Mouse (Mus musculus) stomach, embryonic 15.5 days (tissue): ENCODE measurements around the gene Cdh13. TPM values are rescaled to one million over a fixed set of nuclear protein-coding genes. Genes with fewer than 3 reads are reported as not detected.
A peak's percentile ranks its signal among the peaks of the same experiment; 100 is the strongest.

Experiments used
- ATAC-seq: fragments of 200-750 bp; cut with Nextera tagmentation; 2 replicates; pipeline ENCODE4 v1.8.0; 2017; ENCODE audit warnings: low read depth, moderate number of reproducible peaks, moderate TSS enrichment; ENCODE audit not compliant: insufficient read depth, low FRiP score
- H3K27ac ChIP-seq: fragments of 300-500 bp; sonication (generic); 2 replicates; pipeline ENCODE4 v1.5.1; 2015; ENCODE audit warnings: mild to moderate bottlenecking, inconsistent platforms
- H3K27me3 ChIP-seq: fragments of 300-500 bp; sonication (generic); replicated peaks from 2 replicates; pipeline ENCODE4 v1.6.1; 2015; ENCODE audit warnings: inconsistent platforms
- H3K36me3 ChIP-seq: fragments of 300-500 bp; sonication (generic); 2 replicates; pipeline ENCODE4 v1.6.1; 2015; ENCODE audit warnings: inconsistent platforms
- H3K4me1 ChIP-seq: fragments of 300-500 bp; sonication (generic); 2 replicates; pipeline ENCODE4 v1.6.1; 2015; ENCODE audit warnings: inconsistent platforms
- H3K4me2 ChIP-seq: fragments of 300-500 bp; sonication (generic); 2 replicates; pipeline ENCODE4 v1.6.1; 2015; ENCODE audit warnings: mild to moderate bottlenecking, inconsistent platforms
- H3K4me3 ChIP-seq: fragments of 300-500 bp; sonication (generic); replicated peaks from 2 replicates; pipeline ENCODE4 v1.5.1; 2015; ENCODE audit warnings: inconsistent platforms
- H3K9ac ChIP-seq: fragments of 300-500 bp; sonication (generic); 2 replicates; pipeline ENCODE4 v1.6.1; 2015; ENCODE audit warnings: inconsistent platforms
- H3K9me3 ChIP-seq: fragments of 300-500 bp; sonication (generic); 2 replicates; pipeline ENCODE4 v1.6.1; 2016; ENCODE audit warnings: inconsistent platforms
- WGBS: fragments of 180-500 bp; shearing (Covaris S2); methylation state at CpG from one replicate; pipeline ENCODE4 v1.1.7; 2015; 5-methylcytosine and 5-hydroxymethylcytosine counted together
- polyA plus RNA-seq: library from polyadenylated mRNA; unstranded; fragments of >200 nt; fragmentation: Nextera tagmentation; extraction: Ambion mirVana; gene quantifications from 2 replicates; pipeline ENCODE4 v1.2.1, GENCODE M21; 2015

Gene Cdh13
- polyA plus RNA-seq = 8.3 and 12.1 TPM in 2 replicates

DNA sequence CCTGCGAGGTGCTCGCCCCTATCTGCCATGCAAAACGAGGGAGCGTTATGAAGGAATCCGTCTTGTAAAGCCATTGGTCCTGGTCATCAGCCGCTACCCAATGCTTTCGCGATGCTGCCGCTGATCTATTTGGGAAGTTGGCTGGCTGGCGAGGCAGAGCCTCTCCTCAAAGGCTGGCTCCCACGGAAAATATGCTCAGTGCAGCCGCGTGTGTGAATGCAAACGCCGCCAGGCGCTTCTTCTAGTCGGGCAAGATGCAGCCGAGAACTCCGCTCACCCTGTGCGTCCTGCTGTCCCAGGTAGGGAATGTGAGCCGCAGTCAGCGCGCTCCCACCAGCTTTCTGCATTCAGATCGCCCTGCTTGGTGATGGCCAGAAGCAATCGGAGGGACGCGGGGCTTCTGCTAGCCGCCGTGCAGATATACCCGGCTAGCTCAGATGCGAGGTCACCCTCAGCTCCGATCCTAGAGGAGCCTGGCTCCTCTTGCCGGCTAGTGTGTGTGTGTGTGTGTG lies at the start of gene Cdh13:
TSS of gene Cdh13 (plus strand) at position 134 of the 512 bp plus-strand sequence.
- no peak for ATAC-seq
- H3K27ac ChIP-seq = peak within 1 kb of the TSS; percentile 18; the same call in 1 of the 2 replicates

DNA sequence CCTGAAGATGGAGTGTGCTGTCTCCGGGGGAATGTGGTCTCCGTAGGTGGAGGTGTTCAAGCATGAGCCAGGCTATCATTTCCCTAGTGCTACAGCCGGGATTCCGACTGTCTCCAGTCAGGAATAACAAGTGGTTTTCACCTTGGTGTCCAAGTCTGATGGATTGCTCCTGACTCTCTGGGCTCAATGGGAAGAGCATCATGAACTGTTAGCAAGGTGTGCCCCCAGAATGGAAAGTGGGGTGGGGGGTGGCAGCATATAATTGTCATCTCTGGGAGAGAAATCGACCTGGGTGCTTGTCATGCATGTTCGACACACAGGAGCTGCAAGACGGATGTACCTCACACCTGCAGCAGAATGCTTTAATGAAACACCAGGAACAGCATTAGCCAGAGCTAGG lies 47.9 kb upstream of the Cdh13 start:
- Histone ChIP-seq H3K9me3 (no peaks in the 10 kb centered on the region), H3K4me1 (no peaks in the 10 kb centered on the region), H3K4me3 (no peak overlapping the region), H3K27ac (no peak overlapping the region), H3K27me3 (no peaks in the 10 kb centered on the region), H3K4me2 (no peak overlapping the region), H3K9ac (no peak overlapping the region), H3K36me3 (no peaks in the 10 kb centered on the region)
- no peak for ATAC-seq
- WGBS = 84% methylated on average over 7 of the region's 7 CpGs

More for the DNA sequence above, at the start of gene Cdh13:
- Histone ChIP-seq H3K4me2 (peak within 1 kb of the TSS; percentile 89), H3K9me3 (no peaks in the 10 kb centered on the region), H3K4me1 (peaks cover 10% of the 10 kb centered on the region), H3K9ac (peak within 1 kb of the TSS; percentile 39), H3K4me3 (peak within 1 kb of the TSS; percentile 49), H3K36me3 (no peaks in the 10 kb centered on the region), H3K27me3 (peaks cover 17% of the 10 kb centered on the region)
- WGBS = under 1% methylated on average over 33 of the region's 33 CpGs

DNA sequence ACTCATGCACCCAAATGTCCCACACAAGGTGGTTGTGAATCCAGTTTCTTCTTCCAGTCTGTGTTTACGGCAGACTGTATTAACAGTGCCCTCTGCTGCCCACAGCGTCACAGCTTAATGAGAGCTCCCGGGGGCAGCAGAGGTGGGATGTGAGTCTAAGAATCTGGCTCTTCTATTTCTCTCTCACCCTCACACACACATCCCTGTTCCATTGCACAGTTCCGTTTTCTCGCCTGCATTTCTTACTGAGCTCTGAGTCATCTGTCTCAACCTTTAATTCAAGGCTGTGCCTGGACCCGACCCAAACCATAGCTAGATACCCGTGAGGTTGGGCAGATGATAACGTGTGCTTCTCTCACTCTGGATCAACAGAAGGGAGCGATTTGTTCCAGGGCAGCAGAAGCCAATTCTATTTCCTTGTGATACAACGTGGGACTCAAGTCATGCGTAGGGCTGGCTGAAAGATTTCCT lies 46.3 kb upstream of the Cdh13 start:
- no peak for ATAC-seq
- H3K4me3 ChIP-seq = no peak overlapping the region
- 70% methylated on average over 11 of the region's 11 CpGs for WGBS

DNA sequence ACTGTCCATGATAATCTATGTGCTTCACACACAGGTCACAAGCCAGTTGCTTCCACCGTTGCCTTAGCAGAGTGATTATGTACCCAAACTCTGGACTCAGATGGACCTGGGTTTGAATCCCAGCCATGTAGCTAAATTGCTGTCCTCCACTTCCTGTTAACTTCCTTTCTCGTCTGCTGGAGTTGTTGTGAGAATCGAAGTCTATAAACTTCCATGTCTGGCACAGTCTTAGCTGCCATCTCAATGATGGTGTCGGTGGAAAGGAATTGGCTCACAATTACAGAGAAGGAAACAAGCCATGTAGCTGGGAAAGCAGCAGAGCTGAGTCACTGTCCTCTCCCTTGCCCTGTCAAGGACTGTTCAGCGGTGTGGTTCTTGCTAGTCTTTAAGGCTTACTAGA lies 45.4 kb upstream of the Cdh13 start:
- Histone ChIP-seq H3K4me1 (no peaks in the 10 kb centered on the region), H3K4me2 (no peak overlapping the region), H3K27me3 (no peaks in the 10 kb centered on the region), H3K4me3 (no peak overlapping the region), H3K36me3 (no peaks in the 10 kb centered on the region), H3K9ac (no peak overlapping the region), H3K27ac (no peak overlapping the region), H3K9me3 (no peaks in the 10 kb centered on the region)
- 83% methylated on average over 5 of the region's 5 CpGs for WGBS
- ATAC-seq = no peak

More for the DNA sequence above, 46.3 kb upstream of the Cdh13 start:
- H3K9ac ChIP-seq = no peak overlapping the region
- no peaks in the 10 kb centered on the region for H3K27me3 ChIP-seq
- H3K36me3 ChIP-seq = no peaks in the 10 kb centered on the region
- H3K4me1 ChIP-seq = no peaks in the 10 kb centered on the region
- H3K4me2 ChIP-seq = no peak overlapping the region
- no peak overlapping the region for H3K27ac ChIP-seq
- H3K9me3 ChIP-seq = no peaks in the 10 kb centered on the region

DNA sequence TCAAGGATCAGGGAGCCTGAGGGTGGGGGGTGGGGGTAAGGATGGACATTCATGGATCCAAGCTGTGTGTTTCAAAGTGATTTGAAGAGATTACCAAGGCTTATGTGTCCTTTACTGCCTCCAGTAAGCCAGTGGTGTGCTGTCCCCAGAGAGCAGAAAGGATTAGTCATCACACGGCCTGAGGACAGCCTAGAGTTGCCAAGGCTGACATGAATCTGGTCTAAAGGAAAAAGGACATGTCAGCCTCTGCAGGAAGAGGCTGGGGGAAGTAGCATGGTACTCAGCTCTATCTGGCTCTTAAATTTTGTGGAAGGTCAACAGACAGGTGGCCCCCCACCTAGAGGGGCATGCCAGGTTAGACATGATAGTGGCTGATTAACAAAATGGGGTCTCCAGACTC lies 44.3 kb upstream of the Cdh13 start:
- H3K9me3 ChIP-seq = no peaks in the 10 kb centered on the region
- H3K36me3 ChIP-seq = no peaks in the 10 kb centered on the region
- no peak for ATAC-seq
- no peak overlapping the region for H3K27ac ChIP-seq
- H3K27me3 ChIP-seq = no peaks in the 10 kb centered on the region
- 57% methylated on average over 1 of the region's 1 CpGs for WGBS
- H3K4me3 ChIP-seq = no peak overlapping the region
- no peak overlapping the region for H3K9ac ChIP-seq
- H3K4me1 ChIP-seq = no peaks in the 10 kb centered on the region
- no peak overlapping the region for H3K4me2 ChIP-seq

DNA sequence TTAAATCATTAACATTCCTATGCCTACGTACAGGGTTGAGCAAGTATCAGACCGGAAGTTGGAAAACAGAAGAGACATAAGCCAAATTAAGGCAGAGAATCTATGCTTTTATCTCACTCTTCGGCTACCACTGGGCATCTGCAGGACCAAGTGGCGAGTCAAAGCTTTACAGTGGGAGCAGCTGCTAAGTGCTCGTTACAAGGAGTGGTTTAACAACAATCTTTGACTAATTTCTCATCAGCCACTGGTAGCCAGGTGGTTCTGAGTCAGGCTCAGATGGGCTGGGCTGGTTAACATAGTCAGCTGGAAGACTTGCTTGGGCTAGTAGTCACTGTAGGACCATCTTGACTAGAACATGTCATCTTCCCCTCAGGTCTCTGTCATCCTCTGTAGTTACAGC lies 34.2 kb upstream of the Cdh13 start:
- H3K27ac ChIP-seq = no peak overlapping the region
- no peak for ATAC-seq
- H3K9me3 ChIP-seq = no peaks in the 10 kb centered on the region
- no peaks in the 10 kb centered on the region for H3K27me3 ChIP-seq
- H3K9ac ChIP-seq = no peak overlapping the region
- H3K4me1 ChIP-seq = no peaks in the 10 kb centered on the region
- no peak overlapping the region for H3K4me2 ChIP-seq
- H3K36me3 ChIP-seq = no peaks in the 10 kb centered on the region
- H3K4me3 ChIP-seq = no peak overlapping the region
- 76% methylated on average over 5 of the region's 5 CpGs for WGBS

DNA sequence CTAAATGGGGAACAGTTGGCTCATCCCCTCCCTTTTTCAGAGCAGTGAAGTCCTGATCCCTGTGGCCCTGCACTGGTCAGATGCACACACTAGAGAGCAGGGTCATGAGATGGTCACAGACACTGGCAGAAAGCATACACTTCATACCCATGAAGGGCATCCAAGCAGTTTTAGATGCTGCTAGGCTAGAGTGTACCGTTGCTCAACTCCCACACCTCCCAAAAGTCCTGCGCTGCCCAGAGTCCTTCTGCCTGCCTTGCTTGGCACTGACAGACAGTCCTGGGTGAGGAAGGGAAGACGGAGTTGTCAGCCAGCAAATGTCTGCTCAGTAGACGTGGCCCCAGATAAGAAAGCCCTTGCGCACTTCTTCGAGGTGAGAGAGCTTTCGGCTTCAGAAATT lies 33.6 kb upstream of the Cdh13 start:
- Histone ChIP-seq H3K36me3 (no peaks in the 10 kb centered on the region), H3K27ac (no peak overlapping the region), H3K4me1 (no peaks in the 10 kb centered on the region), H3K27me3 (no peaks in the 10 kb centered on the region), H3K4me3 (no peak overlapping the region), H3K9ac (no peak overlapping the region), H3K9me3 (no peaks in the 10 kb centered on the region), H3K4me2 (no peak overlapping the region)
- no peak for ATAC-seq
- WGBS = 84% methylated on average over 7 of the region's 7 CpGs

DNA sequence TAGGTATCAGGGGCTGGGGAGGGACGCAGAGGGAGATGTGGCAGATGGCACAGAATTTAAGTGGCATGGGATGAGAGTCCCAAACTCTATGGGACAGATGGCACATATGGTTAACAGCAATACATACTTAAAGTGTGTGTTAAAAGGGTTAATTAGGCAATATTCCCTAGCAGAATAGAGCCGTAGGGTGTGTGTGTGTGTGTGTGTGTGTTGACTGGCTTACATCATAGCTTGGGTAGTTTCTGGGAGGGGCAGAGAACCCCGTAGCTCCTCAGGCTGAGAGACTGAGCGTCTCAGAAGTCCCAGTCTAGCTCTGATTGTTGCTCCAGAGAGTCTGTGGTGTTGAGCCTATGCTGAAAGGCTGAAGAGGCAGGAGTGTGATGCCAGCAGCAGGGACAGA lies 20.4 kb upstream of the Cdh13 start:
- 48% methylated on average over 4 of the region's 4 CpGs for WGBS
- no peaks in the 10 kb centered on the region for H3K36me3 ChIP-seq
- no peaks in the 10 kb centered on the region for H3K27me3 ChIP-seq
- no peak overlapping the region for H3K27ac ChIP-seq
- no peak overlapping the region for H3K4me3 ChIP-seq
- no peaks in the 10 kb centered on the region for H3K4me1 ChIP-seq
- H3K9ac ChIP-seq = no peak overlapping the region
- ATAC-seq = no peak
- no peaks in the 10 kb centered on the region for H3K9me3 ChIP-seq
- no peak overlapping the region for H3K4me2 ChIP-seq

DNA sequence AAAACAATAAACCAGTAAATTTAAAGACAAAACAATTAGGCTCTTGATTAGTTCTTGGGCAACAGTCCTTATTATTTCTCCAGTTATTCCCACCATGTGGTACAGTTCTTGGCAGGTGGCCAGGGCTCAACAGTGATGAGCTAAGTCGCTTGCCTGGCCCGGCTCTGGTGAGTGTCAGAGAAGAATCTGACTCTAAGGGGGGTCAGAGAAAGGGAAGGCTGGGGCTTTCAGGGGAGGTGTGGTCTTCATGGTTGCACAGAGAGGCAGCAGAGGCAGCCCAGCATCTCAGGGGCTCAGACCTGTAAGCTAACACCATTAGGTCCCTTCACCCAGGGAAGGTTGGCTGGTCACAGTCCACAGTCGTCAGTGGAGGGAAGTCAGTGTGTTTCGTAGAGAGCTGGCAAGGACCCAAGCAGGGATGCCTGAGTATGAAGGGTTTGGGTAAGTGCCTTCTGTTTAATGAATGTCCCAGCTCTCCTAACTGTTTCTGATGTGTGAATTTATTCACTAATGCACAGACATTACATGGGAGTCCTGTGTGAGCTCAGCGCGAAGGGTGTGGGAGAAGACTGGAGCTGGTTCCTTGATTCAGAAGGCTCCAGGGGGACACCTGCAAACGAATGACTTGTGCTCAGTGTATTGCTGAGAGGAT lies 12.7 kb upstream of the Cdh13 start:
- Histone ChIP-seq H3K9ac (no peak overlapping the region), H3K27ac (no peak overlapping the region), H3K4me2 (no peak overlapping the region), H3K4me3 (no peak overlapping the region), H3K9me3 (no peaks in the 10 kb centered on the region), H3K27me3 (no peaks in the 10 kb centered on the region), H3K4me1 (peaks cover 6% of the 10 kb centered on the region), H3K36me3 (no peaks in the 10 kb centered on the region)
- peak; percentile 22; the same call in 1 of the 2 replicates for ATAC-seq
- WGBS = 37% methylated on average over 7 of the region's 7 CpGs

DNA sequence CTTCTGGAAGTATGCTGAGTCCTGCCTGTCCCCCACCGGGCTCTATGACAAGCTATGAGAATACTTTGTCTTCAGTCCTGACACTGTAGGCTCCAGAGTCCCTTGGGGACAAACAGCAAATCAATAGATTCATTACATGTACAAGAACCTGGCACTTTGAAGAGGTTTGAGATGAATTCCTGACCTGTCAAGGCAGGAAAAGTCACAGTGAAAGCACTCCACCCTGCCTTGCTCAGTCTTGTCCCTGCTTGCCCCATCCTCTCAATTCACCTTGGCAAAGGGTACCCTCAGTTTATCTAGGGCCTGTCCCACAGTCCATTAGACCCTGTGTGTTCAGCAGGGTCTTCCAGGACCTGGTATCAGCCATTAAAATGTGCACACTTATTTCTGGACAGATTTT lies 11.0 kb upstream of the Cdh13 start:
- no peak overlapping the region for H3K27ac ChIP-seq
- H3K36me3 ChIP-seq = no peaks in the 10 kb centered on the region
- H3K4me2 ChIP-seq = no peak overlapping the region
- peaks cover 6% of the 10 kb centered on the region for H3K4me1 ChIP-seq
- H3K9ac ChIP-seq = no peak overlapping the region
- H3K27me3 ChIP-seq = no peaks in the 10 kb centered on the region
- no peaks in the 10 kb centered on the region for H3K9me3 ChIP-seq
- WGBS = 72% methylated on average over 1 of the region's 1 CpGs
- no peak for ATAC-seq
- no peak overlapping the region for H3K4me3 ChIP-seq

DNA sequence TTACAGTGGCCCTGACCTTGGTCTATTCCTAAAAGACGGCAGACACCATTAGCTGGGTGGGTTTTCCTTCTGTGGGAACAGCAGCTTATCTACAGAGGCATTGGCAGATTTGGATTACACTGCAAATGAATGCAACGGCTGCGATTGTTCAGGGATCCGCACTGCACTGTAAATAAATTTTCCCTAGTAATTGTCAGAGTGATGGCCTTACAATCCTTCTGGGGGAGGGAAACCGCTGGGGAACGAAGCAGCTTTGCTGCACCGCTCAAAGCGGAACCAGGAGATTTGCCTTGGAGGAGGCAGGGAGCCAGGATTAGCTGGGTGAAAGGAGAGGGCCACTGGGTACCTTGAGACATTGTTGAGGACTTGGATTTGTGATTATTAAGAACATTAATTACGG lies 9.3 kb upstream of the Cdh13 start:
- Histone ChIP-seq H3K4me1 (peaks cover 6% of the 10 kb centered on the region), H3K4me2 (no peak overlapping the region)

DNA sequence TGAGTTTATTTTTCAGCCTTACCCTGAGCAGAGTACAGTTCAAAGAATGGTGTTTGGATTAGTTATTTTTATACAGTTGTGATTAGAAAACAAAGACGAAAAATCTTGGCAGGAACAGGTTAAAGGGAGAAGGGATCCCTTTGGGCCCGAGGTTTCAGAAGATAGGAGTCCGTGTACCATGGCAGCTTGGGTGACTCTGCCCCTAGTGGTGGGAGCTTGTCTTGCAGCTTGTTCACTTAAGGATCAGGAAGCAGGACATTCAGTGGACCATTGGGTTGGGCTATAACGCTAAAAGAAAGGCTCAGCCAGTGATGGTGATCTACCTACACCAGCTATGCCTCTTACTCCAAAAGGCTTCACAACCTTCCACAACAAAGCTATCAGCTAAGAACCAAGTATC lies 8.8 kb upstream of the Cdh13 start:
- WGBS = 7% methylated on average over 4 of the region's 4 CpGs

More for the DNA sequence above, 9.3 kb upstream of the Cdh13 start:
- no peak overlapping the region for H3K9ac ChIP-seq
- no peaks in the 10 kb centered on the region for H3K27me3 ChIP-seq
- H3K27ac ChIP-seq = no peak overlapping the region
- no peaks in the 10 kb centered on the region for H3K9me3 ChIP-seq
- WGBS = 68% methylated on average over 9 of the region's 9 CpGs
- H3K36me3 ChIP-seq = no peaks in the 10 kb centered on the region
- ATAC-seq = no peak
- no peak overlapping the region for H3K4me3 ChIP-seq

More for the DNA sequence above, 8.8 kb upstream of the Cdh13 start:
- Histone ChIP-seq H3K4me1 (peaks cover 6% of the 10 kb centered on the region), H3K27me3 (no peaks in the 10 kb centered on the region), H3K36me3 (no peaks in the 10 kb centered on the region), H3K27ac (no peak overlapping the region), H3K4me3 (no peak overlapping the region), H3K9me3 (no peaks in the 10 kb centered on the region), H3K4me2 (no peak overlapping the region), H3K9ac (no peak overlapping the region)
- no peak for ATAC-seq
